ENCODE assay signal across 12 mouse cellular contexts in the genomic region with DNA sequence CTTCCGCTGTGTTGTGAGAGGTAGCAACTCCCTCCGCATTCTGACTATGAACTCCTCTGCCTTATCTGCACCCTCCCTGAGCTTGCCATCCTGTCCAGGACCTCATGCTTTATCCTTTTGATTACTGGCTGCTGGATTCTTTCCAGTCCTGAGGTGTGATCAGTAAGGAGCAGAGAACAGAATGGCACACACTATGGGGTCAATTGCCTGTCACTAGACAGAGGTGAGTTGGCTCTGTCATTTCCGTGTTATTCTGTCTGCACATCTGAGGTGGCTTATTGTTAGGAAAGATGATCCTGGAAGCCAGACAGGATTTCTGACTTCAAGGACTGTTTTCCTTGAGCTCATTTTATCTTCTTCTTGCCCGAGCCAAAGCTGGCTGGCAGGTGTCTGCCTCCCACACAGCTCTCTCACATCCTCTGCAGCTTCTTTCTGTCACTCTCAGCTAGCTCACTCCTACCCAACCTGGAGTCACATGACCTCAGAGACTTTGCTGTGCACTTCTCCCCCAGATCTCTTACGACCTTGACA. TPM values are rescaled to one million over a fixed set of nuclear protein-coding genes. Genes with fewer than 3 reads are reported as not detected.
DNase-seq lines count a peak whose midpoint lies in the region; ATAC-seq lines count a peak whose summit lies in the region.
"Had no signal": no experiment of that assay in that cellular context is flagged by ENCODE, and none has a peak within 500 bp of the region (broad histone marks: within the 10 kb centered on the region; RNA-seq: fewer than 3 reads in every experiment).

No protein-coding gene starts in this region.

- peak; percentile 62 for ATAC-seq in kidney, embryonic 14.5 days (ENCODE audit: low FRiP score, low TSS enrichment)
- peak; percentile 71 for ATAC-seq in CD4-positive, CD25-positive, alpha-beta regulatory T cell, adult 4 months
- ATAC-seq in intestine, embryonic 15.5 days = no peak
- ATAC-seq in granulocyte monocyte progenitor cell, adult 5-6 weeks (replicated peaks; ENCODE audit: poor library complexity, severe bottlenecking) = no peak

- no peak overlapping the region for H3K4me2 ChIP-seq in kidney, embryonic 14.5 days (replicated peaks; ENCODE audit: low read depth, low read length)
- H3K4me2 ChIP-seq in intestine, embryonic 15.5 days (replicated peaks) = no peak overlapping the region
- H3K4me2 ChIP-seq: embryonic facial prominence, embryonic 12.5 days; midbrain, embryonic 11.5 days had no signal

- H3K4me1 ChIP-seq in kidney, embryonic 14.5 days (ENCODE audit: control insufficient read depth, insufficient read depth, low read length) = peaks cover 4% of the 10 kb centered on the region
- peaks cover 5% of the 10 kb centered on the region for H3K4me1 ChIP-seq in intestine, embryonic 15.5 days (replicated peaks)

- H3K9ac ChIP-seq in kidney, embryonic 14.5 days (ENCODE audit: low read depth, low read length) = no peak overlapping the region
- H3K9ac ChIP-seq in intestine, embryonic 15.5 days = no peak overlapping the region
- H3K9ac ChIP-seq: embryonic facial prominence, embryonic 12.5 days had no signal

- no peak overlapping the region for H3K4me3 ChIP-seq in kidney, embryonic 14.5 days (ENCODE audit: low read length)
- H3K4me3 ChIP-seq in intestine, embryonic 15.5 days (replicated peaks) = no peak overlapping the region
- H3K4me3 ChIP-seq: embryonic facial prominence, embryonic 12.5 days had no signal

- DNase-seq in kidney, postnatal 25 days = no peak
- DNase-seq in frontal cortex, postnatal 14 days (ENCODE audit: low spot score in 2 of 2) = peak; percentile 36 to 53
- peak; percentile 49 to 73 for DNase-seq in right cerebral cortex, postnatal 10 days (ENCODE audit: low spot score in 2 of 2)
- no peak for DNase-seq in lung, postnatal 10 days
- DNase-seq: cerebellum, adult 11 months had no signal

- WGBS in kidney, embryonic 14.5 days = 42% methylated on average over 5 of the region's 5 CpGs
- WGBS in intestine, embryonic 15.5 days = 70% methylated on average over 5 of the region's 5 CpGs

- no peak overlapping the region for H3K27ac ChIP-seq in kidney, embryonic 14.5 days (ENCODE audit: low read depth, low read length)
- H3K27ac ChIP-seq in intestine, embryonic 15.5 days = no peak overlapping the region
- H3K27ac ChIP-seq: embryonic facial prominence, embryonic 12.5 days; stomach, postnatal 0 days had no signal

- H3K27me3 ChIP-seq in kidney, embryonic 14.5 days (ENCODE audit: control insufficient read depth, insufficient read depth, low read length) = no peaks in the 10 kb centered on the region
- no peaks in the 10 kb centered on the region for H3K27me3 ChIP-seq in intestine, embryonic 15.5 days (replicated peaks)
- H3K27me3 ChIP-seq: embryonic facial prominence, embryonic 12.5 days had no signal

- no peaks in the 10 kb centered on the region for H3K36me3 ChIP-seq in kidney, embryonic 14.5 days (ENCODE audit: control insufficient read depth, insufficient read depth, low read length)
- H3K36me3 ChIP-seq in intestine, embryonic 15.5 days = no peaks in the 10 kb centered on the region
- H3K36me3 ChIP-seq: embryonic facial prominence, embryonic 12.5 days had no signal

- no peaks in the 10 kb centered on the region for H3K9me3 ChIP-seq in kidney, embryonic 14.5 days (ENCODE audit: control insufficient read depth, low read length)
- H3K9me3 ChIP-seq in intestine, embryonic 15.5 days = no peaks in the 10 kb centered on the region
- H3K9me3 ChIP-seq: embryonic facial prominence, embryonic 12.5 days had no signal

RNA-seq across cellular contexts. Expression of a gene that starts 3.7 kb away (rescaled TPM):
- polyA plus RNA-seq in kidney, embryonic 14.5 days (2014; fragmentation: Nextera tagmentation; extraction: Ambion mirVana) = 40.5 and 59.5 TPM in 2 replicates
- polyA plus RNA-seq in CD4-positive, CD25-positive, alpha-beta regulatory T cell, adult 4 months (2017; shearing (Covaris generic)) = 10 to 100 TPM; 25.4 to 28.0 TPM
- 24.7 and 25.0 TPM in 2 replicates for polyA plus RNA-seq in intestine, embryonic 15.5 days (2015; fragmentation: Nextera tagmentation; extraction: Ambion mirVana)
- total RNA-seq in granulocyte monocyte progenitor cell, adult 5-6 weeks (2014; fragmentation: Nextera tagmentation) = 14.2 and 27.7 TPM in 2 replicates
- 8.9 and 14.3 TPM in 2 replicates for total RNA-seq in granulocyte monocyte progenitor cell, adult 5-6 weeks (2017)

Comparison
In these comparisons a context has a peak if more than half of its experiments do, and no peak if none do; other contexts are left out.
1. ATAC-seq: peak in kidney, embryonic 14.5 days (single experiment) and CD4-positive, CD25-positive, alpha-beta regulatory T cell, adult 4 months (single experiment); none in intestine, embryonic 15.5 days (single experiment) and granulocyte monocyte progenitor cell, adult 5-6 weeks (single experiment).
2. DNase-seq: peak in frontal cortex, postnatal 14 days (2 of 2) and right cerebral cortex, postnatal 10 days (2 of 2); none in kidney, postnatal 25 days (0 of 2) and lung, postnatal 10 days (single experiment).